Mouse (Mus musculus) midbrain, embryonic 16.5 days (tissue): ENCODE results near the gene A830005F24Rik. TPM values are rescaled to one million over a fixed set of nuclear protein-coding genes. Genes with fewer than 3 reads are reported as not detected.

Experiments
- ATAC-seq: fragments of 200-750 bp; cut with Nextera tagmentation; 2 replicates; pipeline ENCODE4 v1.8.0; 2017; ENCODE audit warnings: moderate TSS enrichment
- H3K27ac ChIP-seq: fragments of 300-500 bp; sonication (generic); 2 replicates; pipeline ENCODE4 v1.5.1; 2014; ENCODE audit warnings: mild to moderate bottlenecking, low read length, mixed read lengths
- H3K27me3 ChIP-seq: fragments of 300-500 bp; sonication (generic); 2 replicates; pipeline ENCODE4 v1.6.1; 2014; ENCODE audit warnings: low read depth, low read length, mixed read lengths; ENCODE audit not compliant: control insufficient read depth, insufficient read depth
- H3K36me3 ChIP-seq: fragments of 300-500 bp; sonication (generic); 2 replicates; pipeline ENCODE4 v1.6.1; 2014; ENCODE audit warnings: mild to moderate bottlenecking, low read length, moderate library complexity, mixed read lengths; ENCODE audit not compliant: control insufficient read depth, insufficient read depth
- H3K4me1 ChIP-seq: fragments of 300-500 bp; sonication (generic); 2 replicates; pipeline ENCODE4 v1.6.1; 2014; ENCODE audit warnings: mild to moderate bottlenecking, low read length, mixed read lengths; ENCODE audit not compliant: control insufficient read depth, insufficient read depth
- H3K4me2 ChIP-seq: fragments of 300-500 bp; sonication (generic); 2 replicates; pipeline ENCODE4 v1.6.1; 2014; ENCODE audit warnings: mild to moderate bottlenecking, low read length, mixed read lengths
- H3K4me3 ChIP-seq: fragments of 300-500 bp; sonication (generic); 2 replicates; pipeline ENCODE4 v1.5.1; 2014; ENCODE audit warnings: low read depth, mild to moderate bottlenecking, low read length, moderate library complexity, mixed read lengths
- H3K9ac ChIP-seq: fragments of 300-500 bp; sonication (generic); 2 replicates; pipeline ENCODE4 v1.6.1; 2014; ENCODE audit warnings: low read depth, low read length, mixed read lengths
- H3K9me3 ChIP-seq: fragments of 300-500 bp; sonication (generic); replicated peaks from 2 replicates; pipeline ENCODE4 v1.6.1; 2014; ENCODE audit warnings: mild to moderate bottlenecking, low read length, mixed read lengths; ENCODE audit not compliant: control insufficient read depth, poor library complexity, severe bottlenecking
- WGBS: fragments of 180-500 bp; shearing (Covaris S2); extraction: QIAGEN DNeasy Blood & Tissue Kit; methylation state at CpG from one replicate; pipeline ENCODE4 v1.1.7; 2014; 5-methylcytosine and 5-hydroxymethylcytosine counted together
- microRNA counts: library from miRNA; unstranded; fragments of <30 nt; microRNA quantifications from one replicate; lab custom pipeline; 2016
- microRNA-seq: library from miRNA; unstranded; fragments of <30 nt; microRNA quantifications from one replicate; pipeline ENCODE4, GENCODE M21; 2017
- polyA plus RNA-seq: library from polyadenylated mRNA; unstranded; fragments of >200 nt; fragmentation: Nextera tagmentation; extraction: Ambion mirVana; gene quantifications from 2 replicates; pipeline ENCODE4 v1.2.1, GENCODE M21; 2015

Gene A830005F24Rik
- polyA plus RNA-seq, 1 experiment from 2014 or later = 3.4 TPM

DNA sequence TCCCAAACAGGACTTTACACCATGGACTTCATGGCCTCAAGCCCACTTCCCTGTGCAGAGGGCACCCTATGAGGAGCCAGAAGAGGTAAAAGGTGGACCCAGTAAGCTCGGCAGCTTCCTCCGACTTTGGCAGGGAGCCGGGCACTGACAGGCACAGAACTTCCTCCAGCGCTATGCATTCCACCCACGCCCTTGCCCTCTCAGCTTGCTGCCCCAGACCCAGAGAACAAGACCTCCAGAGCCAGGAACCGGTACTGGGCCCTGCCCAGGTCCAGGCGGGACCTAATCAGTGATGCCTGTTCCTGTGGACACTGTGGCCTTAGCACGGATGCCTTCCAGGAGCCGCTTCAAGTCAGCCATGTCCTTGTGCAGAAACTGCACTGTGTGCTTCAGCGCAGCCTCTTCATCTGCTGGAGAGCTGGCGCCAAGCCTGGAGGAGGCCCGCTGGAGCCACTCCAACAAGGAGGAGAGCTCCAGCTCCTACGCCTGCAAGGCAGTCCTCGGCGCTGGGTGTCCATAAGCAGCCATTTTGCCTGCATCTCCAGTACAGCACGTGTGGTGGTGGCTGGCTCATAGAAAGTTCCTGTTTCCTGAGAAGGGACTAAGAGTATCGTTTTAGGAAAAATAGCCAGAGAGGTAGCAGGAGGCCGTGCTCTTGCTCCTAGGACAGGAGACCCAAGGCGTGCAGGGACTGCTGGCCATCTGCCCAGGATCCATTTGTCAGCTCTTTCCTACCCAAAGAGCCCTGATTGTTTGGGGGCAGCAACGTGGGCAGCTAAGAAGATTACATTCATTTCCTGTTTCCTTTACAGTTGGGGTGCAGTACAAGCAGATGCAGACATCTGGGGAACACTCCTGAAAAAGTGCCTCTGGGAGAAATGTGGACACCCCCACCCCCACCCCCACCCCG lies 39.1 kb downstream of the A830005F24Rik start:
- Histone ChIP-seq H3K27me3 (no peaks in the 10 kb centered on the region), H3K36me3 (no peaks in the 10 kb centered on the region), H3K9ac (peak overlapping the region; percentile 30; the same call in 1 of the 2 replicates), H3K9me3 (no peaks in the 10 kb centered on the region), H3K4me3 (peak overlapping the region; percentile 4), H3K4me1 (no peaks in the 10 kb centered on the region; the same call in 1 of the 2 replicates), H3K27ac (peak overlapping the region; percentile 83), H3K4me2 (peak overlapping the region; percentile 39)
- WGBS = 63% methylated on average over 21 of the region's 21 CpGs
- ATAC-seq = peak; percentile 83

DNA sequence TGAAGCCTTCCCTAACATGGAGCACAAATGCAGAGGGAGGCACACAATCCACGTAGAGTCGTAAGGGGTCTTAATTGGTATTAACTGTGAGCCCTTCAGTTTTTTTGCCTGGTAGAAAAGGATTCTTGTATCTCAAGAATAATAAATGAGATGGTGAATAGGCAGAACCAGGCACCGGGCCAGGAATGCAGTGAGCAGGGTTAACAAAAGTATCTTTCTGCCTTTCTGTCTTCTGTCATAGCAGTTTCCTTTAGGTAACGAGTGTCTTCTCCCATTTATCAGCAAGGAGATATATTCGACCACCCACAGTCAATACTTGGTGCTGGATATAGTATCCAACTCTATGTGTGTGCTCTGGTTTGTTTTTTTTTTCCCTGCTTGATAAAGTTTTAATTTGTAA lies 40.1 kb downstream of the A830005F24Rik start:
- Histone ChIP-seq H3K27ac (peak overlapping the region; percentile 83), H3K4me1 (no peaks in the 10 kb centered on the region; the same call in 1 of the 2 replicates), H3K27me3 (no peaks in the 10 kb centered on the region), H3K9me3 (no peaks in the 10 kb centered on the region), H3K4me2 (no peak overlapping the region), H3K4me3 (no peak overlapping the region), H3K36me3 (no peaks in the 10 kb centered on the region), H3K9ac (no peak overlapping the region)
- 54% methylated on average over 5 of the region's 5 CpGs for WGBS
- ATAC-seq = no peak

DNA sequence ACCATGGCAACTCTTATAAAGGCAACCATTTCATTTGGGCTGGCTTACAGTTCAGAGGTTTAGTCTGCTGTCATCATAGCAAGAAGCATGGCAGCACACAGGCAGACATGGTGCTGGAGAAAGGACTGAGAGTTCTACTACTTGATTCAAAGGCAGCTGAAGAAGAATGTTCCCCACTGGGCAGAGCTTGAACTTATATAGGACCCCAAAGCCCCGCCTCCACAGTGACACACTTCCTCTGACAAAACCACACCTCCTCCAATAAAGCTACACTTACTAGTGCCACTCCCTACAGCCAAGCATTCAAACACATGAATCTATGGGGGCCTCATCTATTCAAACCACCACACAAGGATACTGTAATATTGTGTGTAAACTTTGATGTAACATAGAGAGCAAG lies 41.2 kb downstream of the A830005F24Rik start:
- Histone ChIP-seq H3K9ac (no peak overlapping the region), H3K4me2 (no peak overlapping the region), H3K4me3 (no peak overlapping the region), H3K27me3 (no peaks in the 10 kb centered on the region), H3K36me3 (no peaks in the 10 kb centered on the region), H3K9me3 (no peaks in the 10 kb centered on the region), H3K4me1 (no peaks in the 10 kb centered on the region; the same call in 1 of the 2 replicates), H3K27ac (no peak overlapping the region)
- ATAC-seq = no peak
- 89% methylated on average over 1 of the region's 1 CpGs for WGBS

DNA sequence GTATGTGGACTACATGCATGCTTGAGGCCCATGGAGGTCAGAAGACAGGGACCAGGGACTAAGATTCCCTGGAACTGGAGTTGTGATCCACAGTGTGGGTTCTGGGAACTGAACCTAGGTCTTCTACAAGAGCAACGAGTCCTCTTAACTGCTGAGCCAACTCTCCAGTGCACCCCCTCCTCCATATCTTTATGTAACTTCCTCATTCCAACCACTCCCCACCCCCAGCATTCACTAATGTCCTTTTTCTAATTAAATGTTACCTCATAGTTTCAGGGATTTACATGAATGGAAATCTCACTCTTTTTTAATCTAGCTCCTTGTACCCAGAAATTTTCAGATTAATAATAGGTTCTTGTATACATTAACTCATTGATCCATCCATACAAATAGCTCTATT lies 42.6 kb downstream of the A830005F24Rik start:
- H3K9me3 ChIP-seq = no peaks in the 10 kb centered on the region
- no peak overlapping the region for H3K4me2 ChIP-seq
- H3K9ac ChIP-seq = no peak overlapping the region
- H3K27me3 ChIP-seq = no peaks in the 10 kb centered on the region
- 89% methylated on average over 1 of the region's 1 CpGs for WGBS
- no peak overlapping the region for H3K27ac ChIP-seq
- no peaks in the 10 kb centered on the region; the same call in 1 of the 2 replicates for H3K4me1 ChIP-seq
- ATAC-seq = no peak
- H3K4me3 ChIP-seq = no peak overlapping the region
- no peaks in the 10 kb centered on the region for H3K36me3 ChIP-seq

DNA sequence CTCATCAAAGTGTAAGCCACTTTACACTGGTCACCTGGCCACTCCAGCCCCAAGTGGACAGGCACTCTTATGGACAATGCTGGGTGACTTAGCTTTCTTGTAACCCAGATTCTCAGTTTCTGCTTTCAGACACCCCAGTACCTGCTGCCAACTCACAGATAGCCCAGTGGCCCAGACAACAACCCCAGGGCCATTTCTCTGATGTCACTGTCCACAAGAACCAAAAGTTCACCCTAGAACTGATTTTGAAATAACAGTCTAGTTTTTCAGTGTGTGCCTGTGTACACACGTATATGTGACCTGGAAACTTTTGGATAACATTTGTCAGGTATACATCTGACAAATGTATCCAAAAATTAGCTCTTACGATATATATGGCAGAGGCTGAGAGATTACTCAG lies 48.1 kb downstream of the A830005F24Rik start:
- H3K36me3 ChIP-seq = no peaks in the 10 kb centered on the region
- no peak for ATAC-seq
- no peak overlapping the region for H3K9ac ChIP-seq
- no peaks in the 10 kb centered on the region for H3K9me3 ChIP-seq
- 87% methylated on average over 2 of the region's 2 CpGs for WGBS
- no peak overlapping the region for H3K27ac ChIP-seq
- no peaks in the 10 kb centered on the region for H3K27me3 ChIP-seq
- H3K4me2 ChIP-seq = no peak overlapping the region
- no peak overlapping the region for H3K4me3 ChIP-seq
- H3K4me1 ChIP-seq = 0 out of 2 replicates have a peak, but pooled peaks cover 5% of the 10 kb centered on the region

DNA sequence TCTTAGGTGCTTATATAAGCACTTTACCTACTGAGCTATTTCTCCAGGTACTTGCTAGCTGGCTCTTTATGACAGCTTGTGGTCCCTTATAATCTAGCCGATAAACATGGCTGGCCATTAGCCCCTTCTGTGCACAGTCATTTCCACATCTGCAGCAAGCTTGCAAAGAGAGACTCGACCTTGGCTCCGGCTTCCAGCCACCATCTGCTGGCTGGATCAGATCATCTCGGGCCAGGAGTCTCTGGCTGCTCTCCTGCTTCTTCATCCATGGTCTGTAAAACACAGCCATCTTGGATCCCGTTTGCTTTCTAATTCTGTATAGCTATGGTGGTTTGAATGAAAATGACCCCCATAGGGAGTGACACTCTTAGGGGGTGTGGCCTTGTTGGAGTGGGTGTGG lies 49.0 kb downstream of the A830005F24Rik start:
- Histone ChIP-seq H3K4me3 (no peak overlapping the region), H3K9me3 (no peaks in the 10 kb centered on the region), H3K9ac (no peak overlapping the region), H3K27me3 (no peaks in the 10 kb centered on the region), H3K4me2 (no peak overlapping the region), H3K36me3 (no peaks in the 10 kb centered on the region), H3K4me1 (0 out of 2 replicates have a peak, but pooled peaks cover 5% of the 10 kb centered on the region), H3K27ac (no peak overlapping the region)
- ATAC-seq = no peak
- WGBS = 91% methylated on average over 5 of the region's 5 CpGs

MicroRNAs within 50 kb of the gene (microRNA counts, 519-probe panel; counts per million panel counts)
- microRNA mmu-let-7a (lab: Ali Mortazavi, UCI) (3,871 counts per million, percentile 98 among the panel's probes with 10 or more counts), microRNA mmu-let-7d (lab: Ali Mortazavi, UCI) (3,736 counts per million, percentile 97 among the panel's probes with 10 or more counts), microRNA mmu-let-7f (lab: Ali Mortazavi, UCI) (3,222 counts per million, percentile 91 among the panel's probes with 10 or more counts)

Small RNA genes within 50 kb of the gene (microRNA-seq; reads per million reads assigned to microRNA genes)
- not detected for gene Gm24111
- gene Mirlet7a-1 = 260 reads per million, percentile 65 among the genes with 10 or more reads in this experiment
- 6,861 reads per million, percentile 94 among the genes with 10 or more reads in this experiment for gene Mirlet7d
- not detected for gene Mirlet7f-1

Other genes with a start within 250 kb of the A830005F24Rik start
- gene Zfp169, start 119 bp upstream of the A830005F24Rik start, polyA plus RNA-seq = 5.8 and 7.5 TPM in 2 replicates
- 18.8 and 20.3 TPM in 2 replicates for gene Ptpdc1, start 112.1 kb downstream of the A830005F24Rik start, polyA plus RNA-seq
- not detected in 2 replicates for gene Barx1, start 149.4 kb downstream of the A830005F24Rik start, polyA plus RNA-seq